Mouse (Mus musculus) liver, adult 2 months (tissue): ENCODE data around the gene Eif4g3. TPM values are rescaled to one million over a fixed set of nuclear protein-coding genes. Genes with fewer than 3 reads are reported as not detected.
A peak's percentile ranks its signal among the peaks of the same experiment; 100 is the strongest.

ENCODE experiments used
- DNase-seq: peaks from one replicate; pipeline ENCODE4 v3.0.0-alpha.2; 2011; ENCODE audit warnings: low read depth, low spot score; ENCODE audit errors: extremely low read depth
- H3K27ac ChIP-seq: fragments of 200-500 bp; replicated peaks from 2 replicates; pipeline ENCODE4 v1.5.1; 2012; ENCODE audit warnings: low read depth, mild to moderate bottlenecking, control low read depth, inconsistent platforms, low read length; ENCODE audit not compliant: insufficient read depth
- H3K27me3 ChIP-seq: fragments of 200-500 bp; 2 replicates; pipeline ENCODE4 v1.6.1; 2012; ENCODE audit warnings: mild to moderate bottlenecking, moderate library complexity, low read length, inconsistent platforms; ENCODE audit not compliant: control insufficient read depth, insufficient read depth
- H3K36me3 ChIP-seq: fragments of 200-500 bp; 2 replicates; pipeline ENCODE4 v1.6.1; 2012; ENCODE audit warnings: low read length, inconsistent platforms; ENCODE audit not compliant: control insufficient read depth, insufficient read depth
- H3K4me1 ChIP-seq: fragments of 200-500 bp; 2 replicates; pipeline ENCODE4 v1.6.1; 2011; ENCODE audit warnings: low read length; ENCODE audit not compliant: control insufficient read depth, insufficient read depth
- H3K4me3 ChIP-seq: fragments of 200-500 bp; 2 replicates; pipeline ENCODE4 v1.5.1; 2011; ENCODE audit warnings: low read depth, mild to moderate bottlenecking, control low read depth, low read length, moderate library complexity; ENCODE audit not compliant: insufficient read depth
- H3K79me2 ChIP-seq: fragments of 200-500 bp; 2 replicates; pipeline ENCODE4 v1.6.1; 2012; ENCODE audit warnings: inconsistent platforms, mild to moderate bottlenecking, low read length, moderate library complexity; ENCODE audit not compliant: control insufficient read depth, insufficient read depth
- H3K9ac ChIP-seq: fragments of 200-500 bp; 2 replicates; pipeline ENCODE4 v1.6.1; 2012; ENCODE audit warnings: low read depth, mild to moderate bottlenecking, control low read depth, inconsistent platforms, low read length
- CTCF ChIP-seq: fragments of 200-500 bp; IDR thresholded peaks from 2 replicates; pipeline ENCODE4 v1.5.1; 2011; ENCODE audit warnings: low read depth, low read length, control low read depth
- POLR2A ChIP-seq: fragments of 200-500 bp; IDR thresholded peaks from 2 replicates; pipeline ENCODE4 v1.6.1; 2011; ENCODE audit warnings: low read length, control low read depth; ENCODE audit not compliant: insufficient read depth; ENCODE audit errors: extremely low read depth
- WGBS: fragments of 180-500 bp; shearing (Covaris S2); methylation state at CpG from one replicate; pipeline ENCODE4 v1.1.7; 2018; 5-methylcytosine and 5-hydroxymethylcytosine counted together
- polyA plus RNA-seq: library from polyadenylated mRNA; depleted of rRNA; stranded (reverse); fragments of >200 nt; gene quantifications from 2 replicates; pipeline ENCODE4 v1.2.3, GENCODE M21; 2012
- total RNA-seq: library from RNA; depleted of rRNA; stranded (reverse); fragments of >200 nt; gene quantifications from 2 replicates; pipeline ENCODE4 v1.2.3, GENCODE M21; 2014

Gene Eif4g3
- total and polyA plus RNA-seq, 2 experiments, result 9.7 to 17.0 TPM

- 82% methylated on average over 4 of the region's 4 CpGs for whole genome bisulfite sequencing
- no peak overlapping the region for H3K4me3 ChIP-seq
These were observed 41.0 kb downstream of the Eif4g3 start for GRCm38 (mm10) chr4:138033871-138034270.

GRCm38 (mm10) chr4:138035435-138036120, 42.8 kb downstream of the Eif4g3 start:
- Histone ChIP-seq H3K27ac (no peak overlapping the region), H3K27me3 (no peaks in the 10 kb centered on the region), H3K4me3 (no peak overlapping the region), H3K4me1 (peaks cover 4% of the 10 kb centered on the region), H3K36me3 (peaks cover 2% of the 10 kb centered on the region; the same call in 1 of the 2 replicates), H3K9ac (no peak overlapping the region), H3K79me2 (peaks cover 12% of the 10 kb centered on the region; the same call in 1 of the 2 replicates)
- TF ChIP-seq POLR2A (no peak), CTCF (no peak)
- DNase-seq, result no peak
- WGBS, result 95% methylated on average over 9 of the region's 9 CpGs

More at GRCm38 (mm10) chr4:138033871-138034270, 41.0 kb downstream of the Eif4g3 start:
- H3K27ac ChIP-seq, result no peak overlapping the region
- peaks cover 12% of the 10 kb centered on the region; the same call in 1 of the 2 replicates for H3K79me2 ChIP-seq
- H3K36me3 ChIP-seq, result peaks cover 2% of the 10 kb centered on the region; the same call in 1 of the 2 replicates
- no peak for DNase-seq
- TF ChIP-seq POLR2A (no peak), CTCF (peak; percentile 33)
- peaks cover 4% of the 10 kb centered on the region for H3K4me1 ChIP-seq
- H3K27me3 ChIP-seq, result no peaks in the 10 kb centered on the region
- no peak overlapping the region for H3K9ac ChIP-seq

GRCm38 (mm10) chr4:138037110-138037509, 44.3 kb downstream of the Eif4g3 start:
- H3K36me3 ChIP-seq, result no peaks in the 10 kb centered on the region; the same call in 1 of the 2 replicates
- TF ChIP-seq CTCF (no peak), POLR2A (no peak)
- WGBS, result 88% methylated on average over 8 of the region's 8 CpGs

GRCm38 (mm10) chr4:138037896-138038295, 45.1 kb downstream of the Eif4g3 start:
- H3K27me3 ChIP-seq, result no peaks in the 10 kb centered on the region
- H3K36me3 ChIP-seq, result no peaks in the 10 kb centered on the region; the same call in 1 of the 2 replicates
- H3K9ac ChIP-seq, result no peak overlapping the region
- no peak for TF ChIP-seq POLR2A
- TF ChIP-seq CTCF, result no peak
- DNase-seq, result no peak
- no peak overlapping the region for H3K27ac ChIP-seq
- peaks cover 3% of the 10 kb centered on the region; the same call in 1 of the 2 replicates for H3K79me2 ChIP-seq
- peaks cover 4% of the 10 kb centered on the region for H3K4me1 ChIP-seq
- H3K4me3 ChIP-seq, result no peak overlapping the region
- 75% methylated on average over 1 of the region's 1 CpGs for WGBS

More at GRCm38 (mm10) chr4:138037110-138037509, 44.3 kb downstream of the Eif4g3 start:
- H3K27me3 ChIP-seq, result no peaks in the 10 kb centered on the region
- DNase-seq, result no peak
- peaks cover 4% of the 10 kb centered on the region for H3K4me1 ChIP-seq
- H3K4me3 ChIP-seq, result no peak overlapping the region
- H3K9ac ChIP-seq, result no peak overlapping the region
- no peak overlapping the region for H3K27ac ChIP-seq
- H3K79me2 ChIP-seq, result peaks cover 9% of the 10 kb centered on the region; the same call in 1 of the 2 replicates

- H3K79me2 ChIP-seq, result peaks cover under 1% of the 10 kb centered on the region; the same call in 1 of the 2 replicates
- no peaks in the 10 kb centered on the region for H3K27me3 ChIP-seq
- no peak overlapping the region for H3K9ac ChIP-seq
- WGBS, result 52% methylated on average over 13 of the region's 13 CpGs
- peaks cover 4% of the 10 kb centered on the region for H3K4me1 ChIP-seq
- peak; percentile 50 for DNase-seq
- no peak overlapping the region for H3K27ac ChIP-seq
- no peak overlapping the region for H3K4me3 ChIP-seq
- no peak for TF ChIP-seq POLR2A
- no peak for TF ChIP-seq CTCF
- no peaks in the 10 kb centered on the region; the same call in 1 of the 2 replicates for H3K36me3 ChIP-seq
These were observed 45.8 kb downstream of the Eif4g3 start for GRCm38 (mm10) chr4:138038365-138039274.
